Mouse (Mus musculus): ENCODE results near the gene Ypel2.

GRCm38 (mm10) chr11:86994330-86994729 is 823 bp upstream of the Ypel2 start:
- TF ChIP-seq POLR2A (IDR thresholded peaks at IDR 0.05; ENCODE audit: insufficient read length, low read depth) (no peak), USF1 (IDR thresholded peaks at IDR 0.05; ENCODE audit: low read depth) (no peak), E2F4 (IDR thresholded peaks at IDR 0.05; ENCODE audit: insufficient read depth) (no peak), MYOD1 (IDR thresholded peaks at IDR 0.05; ENCODE audit: control insufficient read depth in 1 of 3, insufficient read length in 2 of 3, low read depth in 2 of 3) (no peak), MAX (IDR thresholded peaks at IDR 0.05; ENCODE audit: low read depth) (no peak), POLR2AphosphoS2 (IDR thresholded peaks at IDR 0.05; ENCODE audit: insufficient read length, low read depth) (no peak), MYOG (IDR thresholded peaks at IDR 0.05; ENCODE audit: control insufficient read depth in 1 of 3, insufficient read depth in 1 of 3, insufficient read length in 2 of 3, low read depth in 2 of 3) (no peak), TCF3 (IDR thresholded peaks at IDR 0.05; ENCODE audit: insufficient read length, low read depth) (no peak), CEBPB (IDR thresholded peaks at IDR 0.05; ENCODE audit: insufficient read depth, poor library complexity, severe bottlenecking) (no peak), SRF (IDR thresholded peaks at IDR 0.05; ENCODE audit: control insufficient read depth, insufficient read length, low read depth) (no peak), TCF12 (IDR thresholded peaks at IDR 0.05; ENCODE audit: insufficient read depth, poor library complexity, severe bottlenecking) (no peak), REST (IDR thresholded peaks at IDR 0.05; ENCODE audit: insufficient read depth, insufficient read length) (no peak)
